Mouse (Mus musculus) heart, adult 2 months (tissue): ENCODE results near the gene Tmem269.

Experiments used
- CTCF ChIP-seq: fragments of 200-600 bp; IDR thresholded peaks from 2 replicates; pipeline ENCODE4 v1.8.1; 2022; ENCODE audit warnings: antibody characterized with exemption, mild to moderate bottlenecking, moderate library complexity
- EP300 ChIP-seq: fragments of 200-500 bp; IDR thresholded peaks from 2 replicates; pipeline ENCODE4 v1.6.1; 2011; ENCODE audit warnings: low read depth, low read length, control low read depth; ENCODE audit not compliant: insufficient read depth

GRCm38 (mm10) chr4:119165916-119166315 is 52.1 kb downstream of the Tmem269 start:
- TF ChIP-seq CTCF = no peak
- TF ChIP-seq EP300 = no peak
